Mouse (Mus musculus) thymus, postnatal 25 days (tissue): ENCODE data around the gene H2-DMa.

ENCODE experiments used
- DNase-seq: peaks from one replicate; pipeline ENCODE4 v3.0.0; 2022

H2-DMa gene

GRCm38 (mm10) chr17:34119249-34120179 lies at the start of gene H2-DMa:
Gene H2-DMa (plus strand): TSS chr17:34119541.
- peak; percentile 99 for DNase-seq

GRCm38 (mm10) chr17:34072091-34072490 lies 47.2 kb upstream of the H2-DMa start:
- no peak for DNase-seq

- DNase-seq = peak; percentile 82
Observed at GRCm38 (mm10) chr17:34075271-34075670, 44.1 kb upstream of the H2-DMa start.

- peak; percentile 70 for DNase-seq
Observed at GRCm38 (mm10) chr17:34077549-34077948, 41.8 kb upstream of the H2-DMa start.

GRCm38 (mm10) chr17:34078148-34078547 lies 41.2 kb upstream of the H2-DMa start:
- no peak for DNase-seq

GRCm38 (mm10) chr17:34079002-34079401 lies 40.3 kb upstream of the H2-DMa start:
- DNase-seq = no peak

- no peak for DNase-seq
Observed at GRCm38 (mm10) chr17:34079621-34080020, 39.7 kb upstream of the H2-DMa start.

- DNase-seq = no peak
Observed at GRCm38 (mm10) chr17:34083104-34083503, 36.2 kb upstream of the H2-DMa start.

GRCm38 (mm10) chr17:34087386-34087785 lies 32.0 kb upstream of the H2-DMa start:
- DNase-seq = no peak

GRCm38 (mm10) chr17:34088124-34088523 lies 31.2 kb upstream of the H2-DMa start:
- no peak for DNase-seq

- peak; percentile 67 for DNase-seq
Observed at GRCm38 (mm10) chr17:34090923-34091322, 28.4 kb upstream of the H2-DMa start.

GRCm38 (mm10) chr17:34092197-34092875 lies 27.0 kb upstream of the H2-DMa start, which contains the start of gene H2-Oa:
Gene H2-Oa (plus strand): TSS chr17:34092340.
- peak; percentile 73 for DNase-seq

GRCm38 (mm10) chr17:34093199-34093874 lies 26.0 kb upstream of the H2-DMa start:
- DNase-seq = peak; percentile 69

- peak; percentile 54 for DNase-seq
Observed at GRCm38 (mm10) chr17:34094283-34095035, 24.9 kb upstream of the H2-DMa start.

- no peak for DNase-seq
Observed at GRCm38 (mm10) chr17:34096497-34097010, 22.8 kb upstream of the H2-DMa start.

GRCm38 (mm10) chr17:34097272-34097671 lies 22.1 kb upstream of the H2-DMa start:
- DNase-seq = no peak

GRCm38 (mm10) chr17:34098709-34099479 lies 20.4 kb upstream of the H2-DMa start:
- DNase-seq = no peak

GRCm38 (mm10) chr17:34099531-34099930 lies 19.8 kb upstream of the H2-DMa start:
- DNase-seq = no peak

- no peak for DNase-seq
Observed at GRCm38 (mm10) chr17:34101185-34101584, 18.2 kb upstream of the H2-DMa start.

GRCm38 (mm10) chr17:34101604-34102032 lies 17.7 kb upstream of the H2-DMa start:
- DNase-seq = peak; percentile 97

- DNase-seq = no peak
Observed at GRCm38 (mm10) chr17:34102831-34103230, 16.5 kb upstream of the H2-DMa start.
